19 mouse cellular contexts compared by ENCODE assay signal in the genomic region with DNA sequence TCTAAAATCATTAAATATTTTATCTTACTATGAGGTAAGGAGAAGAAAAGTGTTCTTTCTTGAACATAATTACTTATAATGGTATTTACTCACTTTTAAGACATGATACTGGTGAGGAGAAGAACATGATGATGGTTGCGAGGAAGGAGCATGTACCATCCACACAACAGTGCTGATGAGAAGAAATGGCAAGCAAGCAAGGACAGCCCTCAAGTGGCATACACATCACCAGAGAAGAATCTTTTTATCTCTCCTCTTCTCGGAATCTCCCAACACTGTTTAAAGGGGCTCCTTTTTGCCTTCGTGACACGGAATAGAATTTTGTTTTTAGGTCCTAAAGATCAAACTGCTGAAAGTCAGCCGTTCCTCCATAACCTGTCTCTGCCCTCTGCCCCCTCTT.
DNase-seq lines count a peak whose midpoint lies in the region; ATAC-seq lines count a peak whose summit lies in the region.
"Had no signal": no experiment of that assay in that cellular context is flagged by ENCODE, and none has a peak within 500 bp of the region (broad histone marks: within the 10 kb centered on the region; RNA-seq: fewer than 3 reads in every experiment).

No protein-coding gene starts in this region.

- H3K4me2 ChIP-seq in neural tube, embryonic 12.5 days (replicated peaks): peak overlapping the region; percentile 39; the same call in 1 of the 2 replicates
- peak overlapping the region; percentile 36; the same call in 1 of the 2 replicates for H3K4me2 ChIP-seq in hindbrain, embryonic 12.5 days (replicated peaks)
- peak overlapping the region; percentile 36 for H3K4me2 ChIP-seq in midbrain, embryonic 13.5 days (replicated peaks)
- peak overlapping the region; percentile 41 for H3K4me2 ChIP-seq in neural tube, embryonic 15.5 days
- H3K4me2 ChIP-seq: embryonic facial prominence, embryonic 13.5 days; stomach, embryonic 15.5 days had no signal

- H3K27me3 ChIP-seq in neural tube, embryonic 12.5 days (replicated peaks): no peaks in the 10 kb centered on the region
- no peaks in the 10 kb centered on the region for H3K27me3 ChIP-seq in hindbrain, embryonic 12.5 days
- no peaks in the 10 kb centered on the region for H3K27me3 ChIP-seq in midbrain, embryonic 13.5 days
- H3K27me3 ChIP-seq in neural tube, embryonic 15.5 days (replicated peaks): no peaks in the 10 kb centered on the region
- H3K27me3 ChIP-seq: embryonic facial prominence, embryonic 13.5 days; stomach, embryonic 15.5 days had no signal

- H3K27ac ChIP-seq in neural tube, embryonic 12.5 days: no peak overlapping the region
- peak overlapping the region; percentile 66 for H3K27ac ChIP-seq in hindbrain, embryonic 12.5 days
- H3K27ac ChIP-seq in midbrain, embryonic 13.5 days: peak overlapping the region; percentile 62; the same call in 1 of the 2 replicates
- peak overlapping the region; percentile 63 for H3K27ac ChIP-seq in neural tube, embryonic 15.5 days (replicated peaks)
- H3K27ac ChIP-seq: embryonic facial prominence, embryonic 13.5 days; kidney, postnatal 0 days; limb, embryonic 10.5 days; stomach, embryonic 15.5 days had no signal

- no peak for ATAC-seq in neural tube, embryonic 12.5 days (ENCODE audit: low FRiP score, low read depth)
- ATAC-seq in hindbrain, embryonic 12.5 days (ENCODE audit: low FRiP score): peak; percentile 53; the same call in 1 of the 2 replicates
- ATAC-seq in midbrain, embryonic 13.5 days: 0 out of 2 replicates have a peak, but pooled peaks have one; percentile 59
- ATAC-seq in neural tube, embryonic 15.5 days (ENCODE audit: low FRiP score): peak; percentile 49; the same call in 1 of the 2 replicates
- ATAC-seq in granulocyte monocyte progenitor cell, adult 5-6 weeks (replicated peaks; ENCODE audit: poor library complexity, severe bottlenecking): no peak
- ATAC-seq: liver, postnatal 0 days had no signal

- WGBS in neural tube, embryonic 12.5 days: 46% methylated on average over 5 of the region's 5 CpGs
- WGBS in hindbrain, embryonic 12.5 days: 68% methylated on average over 5 of the region's 5 CpGs
- 50% methylated on average over 5 of the region's 5 CpGs for WGBS in midbrain, embryonic 13.5 days
- WGBS in neural tube, embryonic 15.5 days: 40% methylated on average over 5 of the region's 5 CpGs

- no peaks in the 10 kb centered on the region for H3K9me3 ChIP-seq in neural tube, embryonic 12.5 days
- no peaks in the 10 kb centered on the region for H3K9me3 ChIP-seq in hindbrain, embryonic 12.5 days (replicated peaks)
- H3K9me3 ChIP-seq in midbrain, embryonic 13.5 days: no peaks in the 10 kb centered on the region
- H3K9me3 ChIP-seq in neural tube, embryonic 15.5 days (replicated peaks): no peaks in the 10 kb centered on the region
- H3K9me3 ChIP-seq: embryonic facial prominence, embryonic 13.5 days; limb, embryonic 10.5 days; stomach, embryonic 15.5 days had no signal

- DNase-seq in neural tube, embryonic 10.5 days (ENCODE audit: extremely low spot score, low spot score): no peak
- no peak for DNase-seq in embryo, embryonic 10.5 days (ENCODE audit: low spot score)
- DNase-seq in spleen, adult 18-20 months: no peak
- DNase-seq: gastrocnemius, postnatal 14 days; kidney, adult 18-20 months; liver, postnatal 0 days; lung, postnatal 36 days; right cerebral cortex, postnatal 14 days; thymus, adult 18-20 months; thymus, postnatal 4 days had no signal

- H3K4me3 ChIP-seq in neural tube, embryonic 12.5 days: no peak overlapping the region
- H3K4me3 ChIP-seq in hindbrain, embryonic 12.5 days: no peak overlapping the region
- H3K4me3 ChIP-seq in midbrain, embryonic 13.5 days (replicated peaks): no peak overlapping the region
- H3K4me3 ChIP-seq in neural tube, embryonic 15.5 days (replicated peaks): no peak overlapping the region
- H3K4me3 ChIP-seq: embryonic facial prominence, embryonic 13.5 days; limb, embryonic 10.5 days; stomach, embryonic 15.5 days had no signal

- no peaks in the 10 kb centered on the region for H3K36me3 ChIP-seq in neural tube, embryonic 12.5 days
- H3K36me3 ChIP-seq in hindbrain, embryonic 12.5 days: no peaks in the 10 kb centered on the region
- no peaks in the 10 kb centered on the region for H3K36me3 ChIP-seq in midbrain, embryonic 13.5 days
- no peaks in the 10 kb centered on the region for H3K36me3 ChIP-seq in neural tube, embryonic 15.5 days
- H3K36me3 ChIP-seq: limb, embryonic 10.5 days; stomach, embryonic 15.5 days had no signal

- H3K9ac ChIP-seq in neural tube, embryonic 12.5 days: no peak overlapping the region
- no peak overlapping the region for H3K9ac ChIP-seq in hindbrain, embryonic 12.5 days
- H3K9ac ChIP-seq in midbrain, embryonic 13.5 days (replicated peaks): no peak overlapping the region
- 0 out of 2 replicates have a peak overlapping the region, but pooled peaks have one; percentile 5 for H3K9ac ChIP-seq in neural tube, embryonic 15.5 days (replicated peaks)
- H3K9ac ChIP-seq: embryonic facial prominence, embryonic 13.5 days; liver, postnatal 0 days; stomach, embryonic 15.5 days had no signal

- H3K4me1 ChIP-seq in neural tube, embryonic 12.5 days: peaks cover 26% of the 10 kb centered on the region
- peaks cover 18% of the 10 kb centered on the region for H3K4me1 ChIP-seq in hindbrain, embryonic 12.5 days
- H3K4me1 ChIP-seq in midbrain, embryonic 13.5 days (replicated peaks): peaks cover 17% of the 10 kb centered on the region
- H3K4me1 ChIP-seq in neural tube, embryonic 15.5 days: peaks cover 36% of the 10 kb centered on the region
- H3K4me1 ChIP-seq: embryonic facial prominence, embryonic 13.5 days; limb, embryonic 10.5 days; stomach, embryonic 15.5 days had no signal

Comparison
In these comparisons a context has a peak if more than half of its experiments do, and no peak if none do; other contexts are left out.
1. ATAC-seq: peak in hindbrain, embryonic 12.5 days (single experiment), midbrain, embryonic 13.5 days (single experiment) and neural tube, embryonic 15.5 days (single experiment); none in neural tube, embryonic 12.5 days (single experiment) and granulocyte monocyte progenitor cell, adult 5-6 weeks (single experiment).
2. Peak in every context shown above with its lines, with median percentiles within 50 percentile points of each other: H3K4me2 ChIP-seq.